Mouse (Mus musculus) forebrain, postnatal 0 days (tissue): Measurements from ENCODE around the gene Ccdc157. TPM values are rescaled to one million over a fixed set of nuclear protein-coding genes. Genes with fewer than 3 reads are reported as not detected.

ENCODE experiments used
- ATAC-seq: fragments of 200-750 bp; cut with Nextera tagmentation; 2 replicates; pipeline ENCODE4 v1.8.0; 2017; ENCODE audit warnings: mild to moderate bottlenecking, moderate library complexity
- DNase-seq: peaks from one replicate; pipeline ENCODE4 v3.0.0-alpha.2; 2015
- H3K27ac ChIP-seq: fragments of 300-500 bp; sonication (generic); 2 replicates; pipeline ENCODE4 v1.5.1; 2014; ENCODE audit warnings: low read depth, mild to moderate bottlenecking, antibody characterized with exemption, low read length, moderate library complexity, mixed read lengths
- H3K27me3 ChIP-seq: fragments of 300-500 bp; sonication (generic); 2 replicates; pipeline ENCODE4 v1.6.1; 2014; ENCODE audit warnings: mild to moderate bottlenecking, low read length, mixed read lengths; ENCODE audit not compliant: insufficient read depth
- H3K36me3 ChIP-seq: fragments of 300-500 bp; sonication (generic); 2 replicates; pipeline ENCODE4 v1.6.1; 2014; ENCODE audit warnings: mild to moderate bottlenecking, moderate library complexity; ENCODE audit not compliant: insufficient read depth
- H3K4me1 ChIP-seq: fragments of 300-500 bp; sonication (generic); 2 replicates; pipeline ENCODE4 v1.6.1; 2014; ENCODE audit warnings: antibody characterized with exemption; ENCODE audit not compliant: insufficient read depth
- H3K4me2 ChIP-seq: fragments of 300-500 bp; sonication (generic); 2 replicates; pipeline ENCODE4 v1.6.1; 2014; ENCODE audit warnings: low read depth, mild to moderate bottlenecking, moderate library complexity
- H3K4me3 ChIP-seq: fragments of 300-500 bp; sonication (generic); 2 replicates; pipeline ENCODE4 v1.5.1; 2014; ENCODE audit warnings: low read depth, low read length, mixed read lengths
- H3K9ac ChIP-seq: fragments of 300-500 bp; sonication (generic); 2 replicates; pipeline ENCODE4 v1.6.1; 2014; ENCODE audit warnings: mild to moderate bottlenecking
- H3K9me3 ChIP-seq: fragments of 300-500 bp; sonication (generic); 2 replicates; pipeline ENCODE4 v1.6.1; 2016; ENCODE audit warnings: low read length
- CTCF ChIP-seq: sonication (generic); IDR thresholded peaks from 2 replicates; pipeline ENCODE4 v1.5.1; 2016; ENCODE audit warnings: antibody characterized with exemption, control low read depth, low read depth
- WGBS: fragments of 180-500 bp; shearing (Covaris S2); extraction: QIAGEN DNeasy Blood & Tissue Kit; methylation state at CpG from one replicate; pipeline ENCODE4 v1.1.7; 2014; 5-methylcytosine and 5-hydroxymethylcytosine counted together
- polyA plus RNA-seq: library from polyadenylated mRNA; unstranded; fragments of >200 nt; fragmentation: Nextera tagmentation; extraction: Ambion mirVana; gene quantifications from 2 replicates; pipeline ENCODE4 v1.2.1, GENCODE M21; 2015
- total RNA-seq: library from RNA; depleted of rRNA; stranded (reverse); fragments of >200 nt; gene quantifications from 2 replicates; pipeline ENCODE4 v1.2.3, GENCODE M21; 2014

Gene Ccdc157
- total and polyA plus RNA-seq, 2 experiments from 2014 or later: 7.8 to 25.0 TPM

DNA sequence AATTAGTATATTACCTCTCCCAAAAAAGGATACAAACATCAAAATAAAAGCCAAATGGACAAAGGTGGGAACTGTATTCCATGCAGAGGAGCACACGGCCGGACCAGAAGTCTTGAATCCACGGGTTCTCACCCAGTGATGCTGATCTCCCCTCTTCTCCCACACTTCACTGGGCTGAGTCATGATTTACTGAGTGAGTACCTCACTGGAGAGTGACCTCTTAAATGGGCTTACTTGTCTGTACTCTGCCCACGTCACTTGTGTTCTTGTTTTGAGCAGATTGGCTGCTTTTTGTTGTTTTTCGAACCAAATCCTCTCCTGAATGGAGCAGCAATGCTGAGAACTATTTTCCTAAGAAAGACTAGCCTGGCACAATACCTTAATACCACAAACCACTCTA, 55.1 kb downstream of the Ccdc157 start:
- WGBS: 74% methylated on average over 5 of the region's 5 CpGs
- no peak for ATAC-seq
- Histone ChIP-seq H3K9me3 (no peaks in the 10 kb centered on the region), H3K27me3 (no peaks in the 10 kb centered on the region), H3K27ac (no peak overlapping the region), H3K4me3 (no peak overlapping the region), H3K36me3 (0 out of 2 replicates have a peak, but pooled peaks cover 4% of the 10 kb centered on the region), H3K4me2 (no peak overlapping the region), H3K4me1 (no peaks in the 10 kb centered on the region), H3K9ac (no peak overlapping the region)
- no peak for TF ChIP-seq CTCF
- no peak for DNase-seq

DNA sequence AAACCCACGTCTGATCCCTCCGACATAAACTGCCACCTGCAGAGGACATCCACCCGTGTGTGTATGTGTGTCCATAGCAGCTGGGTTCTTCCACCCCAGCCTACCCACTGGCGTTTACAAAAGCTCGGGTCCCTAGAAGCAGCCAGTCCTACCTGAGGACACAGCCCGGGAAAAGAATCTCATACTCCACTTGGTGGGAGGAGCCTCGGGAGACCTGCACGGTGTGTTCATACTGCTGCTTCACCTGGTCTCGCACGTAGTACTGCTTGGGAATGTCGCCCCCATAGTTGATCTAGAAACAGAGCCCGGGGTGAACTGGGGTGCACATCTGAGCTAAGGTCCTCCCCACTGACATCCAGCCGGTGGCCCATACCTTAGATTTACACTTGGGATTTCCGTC, 56.6 kb downstream of the Ccdc157 start:
- no peak for TF ChIP-seq CTCF
- no peak overlapping the region for H3K4me2 ChIP-seq
- H3K4me3 ChIP-seq: no peak overlapping the region
- 84% methylated on average over 14 of the region's 14 CpGs for WGBS
- H3K9ac ChIP-seq: no peak overlapping the region
- no peak for DNase-seq
- no peaks in the 10 kb centered on the region for H3K4me1 ChIP-seq
- H3K9me3 ChIP-seq: no peaks in the 10 kb centered on the region
- no peak overlapping the region for H3K27ac ChIP-seq
- H3K36me3 ChIP-seq: 0 out of 2 replicates have a peak, but pooled peaks cover 4% of the 10 kb centered on the region
- H3K27me3 ChIP-seq: no peaks in the 10 kb centered on the region
- no peak for ATAC-seq

DNA sequence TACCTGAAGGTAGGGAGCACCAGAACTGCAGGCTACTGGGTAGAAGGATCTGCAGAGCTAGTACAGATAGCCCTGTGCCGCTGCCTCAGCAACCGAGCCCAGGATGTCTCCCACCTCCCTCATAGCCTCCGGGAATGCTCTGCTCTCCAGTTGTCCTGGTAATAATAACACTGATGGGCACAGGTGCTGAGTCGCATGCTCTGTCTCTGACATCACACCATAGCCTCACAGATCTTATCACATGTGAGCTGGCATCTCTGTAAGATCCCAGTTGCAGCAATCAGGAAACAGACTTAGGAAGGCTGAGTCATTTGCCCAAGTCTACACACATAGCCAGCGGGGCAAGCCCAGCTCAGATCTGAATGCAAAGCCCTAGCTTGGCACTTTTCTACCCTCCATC, 58.2 kb downstream of the Ccdc157 start:
- H3K27me3 ChIP-seq: no peaks in the 10 kb centered on the region
- H3K36me3 ChIP-seq: 0 out of 2 replicates have a peak, but pooled peaks cover 4% of the 10 kb centered on the region
- peaks cover 6% of the 10 kb centered on the region for H3K4me1 ChIP-seq
- no peak overlapping the region for H3K27ac ChIP-seq
- ATAC-seq (no peak), DNase-seq (no peak)
- WGBS: 86% methylated on average over 5 of the region's 5 CpGs
- H3K4me3 ChIP-seq: no peak overlapping the region
- H3K9me3 ChIP-seq: no peaks in the 10 kb centered on the region
- H3K9ac ChIP-seq: no peak overlapping the region
- TF ChIP-seq CTCF: no peak
- H3K4me2 ChIP-seq: no peak overlapping the region

DNA sequence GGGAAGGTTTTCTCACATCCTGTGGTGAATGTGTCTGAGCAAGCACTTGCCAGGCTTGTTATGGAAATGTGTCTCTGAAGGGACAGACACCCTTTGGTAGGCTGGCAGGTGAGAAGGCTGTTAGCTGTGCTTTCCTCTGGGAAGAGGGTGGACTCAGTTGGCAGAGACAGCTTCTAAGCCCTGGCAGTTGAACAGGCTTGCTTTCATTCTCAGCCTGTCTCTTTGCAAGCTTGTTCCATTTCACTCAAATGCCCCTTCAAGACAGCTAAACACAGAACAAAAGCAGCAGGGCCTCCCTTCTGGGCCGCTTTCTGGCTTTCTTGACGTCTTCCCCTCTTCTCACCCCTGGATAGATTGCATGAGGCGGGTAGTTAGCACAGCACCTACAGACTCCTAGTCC, 60.6 kb downstream of the Ccdc157 start:
- DNase-seq: no peak
- H3K27ac ChIP-seq: no peak overlapping the region

DNA sequence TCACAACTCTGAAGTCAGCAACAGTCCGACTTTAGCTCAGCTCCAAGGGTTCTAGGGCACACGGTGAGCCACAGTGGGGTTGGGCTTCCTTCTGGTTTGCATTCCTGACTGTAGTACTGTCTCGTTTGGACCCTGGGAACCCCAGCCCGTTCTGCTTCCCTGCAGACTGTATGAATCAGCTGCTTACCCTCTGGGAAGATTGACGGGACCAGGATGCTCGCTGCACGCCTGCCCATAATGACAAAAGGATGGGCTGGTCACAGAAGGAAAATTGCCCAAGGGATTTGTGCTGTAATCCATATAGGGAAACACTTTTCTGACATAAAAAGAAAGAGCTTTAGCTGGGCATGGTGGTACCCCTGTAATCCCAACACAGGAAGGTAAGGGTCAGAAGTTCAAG, 61.3 kb downstream of the Ccdc157 start:
- TF ChIP-seq CTCF: no peak

More for the DNA sequence above, 60.6 kb downstream of the Ccdc157 start:
- ATAC-seq: no peak
- Histone ChIP-seq H3K4me1 (peaks cover 9% of the 10 kb centered on the region), H3K9me3 (no peaks in the 10 kb centered on the region), H3K4me3 (no peak overlapping the region), H3K4me2 (no peak overlapping the region), H3K36me3 (0 out of 2 replicates have a peak, but pooled peaks cover 4% of the 10 kb centered on the region), H3K27me3 (no peaks in the 10 kb centered on the region), H3K9ac (no peak overlapping the region)
- whole genome bisulfite sequencing: 60% methylated on average over 3 of the region's 3 CpGs
- TF ChIP-seq CTCF: no peak

DNA sequence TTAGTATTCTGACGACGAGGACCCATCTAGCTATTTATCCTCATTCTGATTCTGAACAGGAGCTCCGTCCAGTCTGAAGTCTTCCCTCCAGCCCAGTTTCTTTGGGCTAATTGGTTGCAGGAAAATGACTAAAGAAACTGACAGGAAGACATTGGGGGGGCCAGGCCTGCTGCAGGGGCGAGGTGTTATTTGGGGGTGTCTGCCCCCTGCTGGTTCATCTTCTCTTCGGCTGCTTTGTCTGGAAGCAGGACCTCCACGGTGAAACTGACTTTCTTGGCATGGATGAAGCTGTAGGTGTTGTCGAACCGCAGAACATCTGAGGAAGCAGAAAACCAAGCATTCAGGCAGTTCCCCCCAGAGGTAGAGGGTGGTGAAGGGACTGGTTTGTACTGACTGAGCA, 62.0 kb downstream of the Ccdc157 start:
- Histone ChIP-seq H3K4me2 (no peak overlapping the region), H3K9me3 (no peaks in the 10 kb centered on the region), H3K27ac (no peak overlapping the region), H3K4me1 (peaks cover 14% of the 10 kb centered on the region), H3K9ac (no peak overlapping the region), H3K4me3 (no peak overlapping the region), H3K27me3 (no peaks in the 10 kb centered on the region), H3K36me3 (no peaks in the 10 kb centered on the region)
- DNase-seq: no peak
- ATAC-seq: no peak
- peak; percentile 42 for TF ChIP-seq CTCF
- 64% methylated on average over 8 of the region's 8 CpGs for WGBS

More for the DNA sequence above, 61.3 kb downstream of the Ccdc157 start:
- WGBS: 68% methylated on average over 7 of the region's 7 CpGs
- H3K4me3 ChIP-seq: no peak overlapping the region
- ATAC-seq (no peak), DNase-seq (no peak)
- H3K9me3 ChIP-seq: no peaks in the 10 kb centered on the region
- H3K27ac ChIP-seq: no peak overlapping the region
- H3K4me1 ChIP-seq: peaks cover 14% of the 10 kb centered on the region
- H3K9ac ChIP-seq: no peak overlapping the region
- H3K27me3 ChIP-seq: no peaks in the 10 kb centered on the region
- H3K36me3 ChIP-seq: 0 out of 2 replicates have a peak, but pooled peaks cover 3% of the 10 kb centered on the region
- H3K4me2 ChIP-seq: no peak overlapping the region

DNA sequence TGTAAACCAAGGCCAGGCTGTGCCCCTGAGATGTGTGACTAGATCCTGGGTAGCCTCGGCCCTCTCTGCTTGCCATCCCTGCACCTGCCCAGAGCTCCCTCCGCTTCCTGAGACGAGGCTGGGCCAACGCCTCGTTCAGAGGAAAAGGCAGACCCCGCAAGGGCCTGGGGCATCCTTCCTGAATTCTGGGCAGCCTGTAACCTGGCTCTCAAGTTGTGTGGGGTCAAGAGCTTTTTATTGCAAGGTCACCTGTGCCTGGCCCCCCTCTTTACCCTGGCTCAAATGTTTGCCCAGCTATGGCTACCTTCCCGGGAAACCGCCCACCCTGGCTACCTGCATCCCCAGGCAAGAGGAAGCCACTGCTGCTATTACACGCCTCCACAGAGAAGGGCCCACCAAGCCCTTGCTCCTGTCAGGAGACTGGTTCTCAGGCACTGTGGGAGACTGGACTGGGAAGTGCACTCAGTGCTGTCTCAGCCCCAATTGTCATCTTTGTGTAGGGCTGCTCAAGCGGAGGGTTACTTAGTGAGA, 62.9 kb downstream of the Ccdc157 start:
- peak; percentile 27 for ATAC-seq

More for the DNA sequence above, 62.9 kb downstream of the Ccdc157 start:
- peak overlapping the region; percentile 66 for H3K4me2 ChIP-seq
- H3K9ac ChIP-seq: peak overlapping the region; percentile 63
- no peak for DNase-seq
- peaks cover 14% of the 10 kb centered on the region for H3K4me1 ChIP-seq
- no peaks in the 10 kb centered on the region for H3K9me3 ChIP-seq
- peak overlapping the region; percentile 48 for H3K4me3 ChIP-seq
- H3K27ac ChIP-seq: peak overlapping the region; percentile 85
- H3K36me3 ChIP-seq: no peaks in the 10 kb centered on the region
- no peaks in the 10 kb centered on the region for H3K27me3 ChIP-seq
- no peak for TF ChIP-seq CTCF
- 20% methylated on average over 10 of the region's 10 CpGs for WGBS
